Mouse (Mus musculus) adrenal gland, adult (tissue): ENCODE measurements around the gene Nup93.
A peak's percentile ranks its signal among the peaks of the same experiment; 100 is the strongest.

Source experiments
- DNase-seq, 2 experiments: peaks; one replicate each; pipeline ENCODE4 v3.0.0; 2022 to 2023; ENCODE audit warnings: low spot score in 1 of 2; ENCODE audit not compliant: inconsistent age in 2 of 2

Gene Nup93

DNA sequence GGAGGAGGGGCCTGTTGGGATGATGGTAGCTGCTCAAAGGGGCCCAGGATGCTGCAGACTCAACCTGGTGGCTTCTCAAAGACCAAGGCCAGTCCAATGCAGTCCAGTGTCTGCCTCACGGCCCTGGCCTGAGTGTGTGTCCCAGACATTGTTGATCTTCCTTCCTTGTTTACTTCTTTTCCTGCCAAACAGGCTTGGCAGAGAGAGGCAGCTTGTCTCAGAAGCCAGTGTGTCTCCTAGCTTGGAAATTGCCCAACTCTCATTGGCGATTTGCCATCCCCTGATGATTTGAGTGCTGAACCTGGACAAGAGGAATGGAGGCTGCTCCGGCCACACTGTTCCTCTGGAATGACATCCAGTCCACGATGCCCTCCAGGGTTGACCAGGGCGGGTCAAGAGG, 144.2 kb downstream of the Nup93 start:
- peak; percentile 86 to 95 for DNase-seq

DNA sequence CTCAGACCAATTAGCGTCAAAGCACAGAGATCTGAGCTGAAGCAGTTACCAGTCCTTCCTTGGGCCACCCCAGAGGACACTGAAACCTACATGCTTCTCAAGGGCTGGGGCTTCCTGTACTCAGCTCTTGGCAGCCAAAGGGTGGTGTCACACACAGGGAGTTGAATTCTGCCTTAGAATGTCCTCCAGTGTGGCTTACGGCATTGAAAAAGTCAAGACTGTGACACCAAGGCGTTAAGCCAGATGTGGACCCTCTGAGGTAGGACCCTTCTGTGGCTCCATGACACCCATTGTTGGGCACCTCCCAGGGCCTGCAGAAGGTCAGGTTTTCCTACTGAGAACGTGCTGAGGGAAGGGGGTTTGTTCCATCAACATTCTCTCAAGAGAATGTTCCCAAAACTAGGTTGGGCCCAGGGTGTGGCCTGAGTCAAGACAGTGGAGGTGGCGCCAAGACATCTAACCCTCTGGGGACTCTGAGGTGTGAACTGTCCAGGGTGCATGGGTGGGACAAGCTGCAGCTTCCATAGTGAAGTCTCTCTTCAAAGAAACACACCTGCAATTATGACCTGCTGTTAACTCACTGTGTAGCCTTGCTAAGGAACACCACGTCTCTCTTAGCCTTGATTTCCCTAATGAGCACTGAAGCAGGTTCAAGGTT, 147.5 kb downstream of the Nup93 start:
- no peak for DNase-seq

DNA sequence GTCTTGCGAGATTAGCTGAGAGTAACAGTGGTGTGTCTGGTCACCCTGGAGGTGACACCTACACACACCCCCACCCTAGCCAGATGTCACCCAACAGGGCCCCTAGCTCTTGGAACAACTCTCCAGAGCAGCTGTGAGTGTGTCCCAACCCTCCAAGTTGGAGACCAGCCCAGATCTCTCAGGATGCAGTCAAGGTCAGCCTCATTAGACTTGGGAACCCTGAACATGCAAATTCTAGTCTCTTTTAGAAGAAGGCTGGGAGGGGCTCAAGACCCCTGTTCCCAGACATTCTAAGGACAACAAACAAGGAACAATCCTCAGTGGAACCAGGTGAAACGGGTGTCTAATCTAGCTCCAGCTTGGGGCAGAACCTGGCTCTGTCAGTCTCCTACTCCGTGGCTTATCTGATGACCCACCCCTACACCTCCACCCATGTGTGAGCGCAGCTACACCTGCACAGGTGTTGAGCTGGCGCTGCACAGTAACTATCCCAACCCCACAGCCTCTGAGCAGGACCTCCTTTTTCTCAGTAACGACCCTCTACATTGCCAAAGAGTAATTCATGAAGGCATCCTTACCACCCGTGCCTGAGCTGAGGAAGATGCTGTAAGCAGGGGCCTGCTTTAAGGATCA, 148.4 kb downstream of the Nup93 start:
- peak; percentile 29 to 73 for DNase-seq

DNA sequence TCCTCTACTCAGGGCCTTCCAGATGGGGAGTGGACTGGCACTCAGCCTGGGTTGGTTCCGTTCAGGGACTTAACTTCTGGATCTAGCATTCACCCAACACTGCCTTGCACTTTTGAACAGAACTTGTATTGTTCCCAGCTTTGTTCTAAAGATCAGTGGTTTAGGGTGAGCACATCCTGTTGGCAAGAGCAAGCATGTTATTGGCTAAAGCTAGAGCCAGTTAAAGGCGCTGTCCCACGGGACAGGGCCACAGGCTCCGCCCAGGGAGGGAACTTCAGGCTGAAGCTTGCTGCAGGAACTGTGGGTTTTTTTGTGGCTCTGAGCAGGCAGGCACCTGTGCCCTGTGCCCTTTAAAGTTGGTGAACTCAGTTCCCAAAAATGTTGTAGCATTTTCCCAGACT, 148.9 kb downstream of the Nup93 start:
- DNase-seq: peak; percentile 73 to 87

DNA sequence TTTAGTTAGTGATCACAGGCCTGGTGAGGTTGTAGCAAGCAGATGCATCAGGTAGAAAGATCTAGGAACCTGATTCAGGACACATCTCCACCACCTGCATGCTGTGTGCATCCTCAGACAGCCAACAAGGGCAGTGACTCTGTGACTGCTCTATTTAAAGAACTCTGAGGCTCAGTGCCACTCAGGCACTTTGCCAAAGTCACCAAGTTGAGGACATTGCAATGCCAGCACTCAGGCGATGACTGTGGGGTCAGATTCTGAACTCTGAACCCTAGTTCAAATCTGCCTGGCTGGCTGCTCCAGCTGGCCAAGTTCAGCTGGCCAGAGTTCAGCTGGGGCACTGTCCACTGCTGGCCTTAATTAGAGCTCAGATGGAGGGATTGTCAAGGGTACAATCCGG, 149.5 kb downstream of the Nup93 start:
- DNase-seq: peak; percentile 65 to 85

DNA sequence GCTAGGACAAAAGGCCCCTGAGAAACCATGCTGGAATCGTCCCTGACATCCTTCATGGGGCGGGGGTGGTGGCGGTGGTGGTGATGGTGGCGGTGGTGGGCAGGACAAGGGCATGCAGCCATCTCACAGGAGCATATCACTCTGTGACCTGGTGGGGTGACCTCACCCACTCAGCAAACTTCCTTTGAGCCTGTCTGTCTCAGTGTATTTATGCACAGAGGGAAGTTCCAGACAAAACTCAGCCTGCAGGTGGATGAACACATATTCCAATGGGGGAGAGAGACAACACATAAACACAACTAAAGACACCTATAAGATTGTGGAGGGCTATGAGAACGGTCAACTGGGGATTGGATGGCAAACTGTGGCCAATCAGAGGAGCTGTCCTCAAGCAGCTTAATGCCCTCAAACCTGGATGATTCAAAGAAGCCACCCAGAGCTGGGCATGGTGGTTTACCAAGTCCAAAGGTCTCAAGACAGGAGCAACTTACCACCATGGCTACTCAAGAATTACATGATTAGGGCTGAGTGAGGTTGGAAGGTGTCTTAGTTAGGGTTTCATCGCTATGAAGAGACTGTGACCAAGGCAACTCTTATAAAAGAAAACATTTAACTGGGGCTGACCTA, 150.4 kb downstream of the Nup93 start:
- DNase-seq: no peak

DNA sequence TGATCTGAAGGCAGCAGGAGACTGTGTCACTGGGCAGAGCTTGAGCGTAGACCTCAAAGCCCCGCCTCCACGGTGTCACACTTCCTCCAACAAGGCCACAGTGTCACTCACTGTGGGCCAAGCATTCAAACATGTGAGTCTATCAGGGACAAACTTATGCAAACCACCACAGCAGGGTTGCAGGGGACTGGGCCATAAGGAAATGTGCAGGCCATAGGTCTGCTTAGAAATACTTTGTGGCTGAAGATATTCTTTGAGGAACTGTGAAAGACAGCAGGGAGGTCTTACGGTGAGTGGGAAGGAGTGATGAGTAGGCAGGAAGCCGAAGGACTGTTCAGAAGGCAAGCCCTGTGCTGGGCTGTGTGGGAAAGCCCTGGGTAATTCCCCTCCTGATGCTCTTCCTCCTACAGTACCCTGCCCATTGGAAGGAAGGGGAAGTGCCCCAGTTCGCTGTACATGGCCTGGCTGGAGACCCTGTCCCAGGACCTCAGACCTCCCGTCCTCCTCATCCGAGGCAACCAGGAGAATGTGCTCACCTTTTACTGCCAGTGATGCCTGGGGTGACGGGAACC, 151.1 kb downstream of the Nup93 start:
- DNase-seq: peak; percentile 34 to 81
